Mouse (Mus musculus) forebrain, embryonic 12.5 days (tissue): ENCODE results near the gene Myd88. TPM values are rescaled to one million over a fixed set of nuclear protein-coding genes. Genes with fewer than 3 reads are reported as not detected.
A peak's percentile ranks its signal among the peaks of the same experiment; 100 is the strongest.
"Not testable (repeated sequence)": the region's sequence is repeated elsewhere in the genome, so short reads cannot be mapped to it uniquely, and the experiment has no call there.

Source experiments
- ATAC-seq: fragments of 200-750 bp; cut with Nextera tagmentation; 2 replicates; pipeline ENCODE4 v1.8.0; 2017; ENCODE audit warnings: moderate TSS enrichment; ENCODE audit not compliant: low FRiP score
- H3K27ac ChIP-seq: fragments of 300-500 bp; sonication (generic); 2 replicates; pipeline ENCODE4 v1.5.1; 2016; ENCODE audit warnings: mild to moderate bottlenecking
- H3K27me3 ChIP-seq: fragments of 300-500 bp; sonication (generic); 2 replicates; pipeline ENCODE4 v1.6.1; 2016; ENCODE audit warnings: mild to moderate bottlenecking
- H3K36me3 ChIP-seq: fragments of 300-500 bp; sonication (generic); replicated peaks from 2 replicates; pipeline ENCODE4 v1.6.1; 2016; ENCODE audit warnings: mild to moderate bottlenecking
- H3K4me1 ChIP-seq: fragments of 300-500 bp; sonication (generic); 2 replicates; pipeline ENCODE4 v1.6.1; 2016
- H3K4me2 ChIP-seq: fragments of 300-500 bp; sonication (generic); 2 replicates; pipeline ENCODE4 v1.6.1; 2016; ENCODE audit warnings: mild to moderate bottlenecking, moderate library complexity
- H3K4me3 ChIP-seq: fragments of 300-500 bp; sonication (generic); replicated peaks from 2 replicates; pipeline ENCODE4 v1.5.1; 2016; ENCODE audit warnings: mild to moderate bottlenecking
- H3K9ac ChIP-seq: fragments of 300-500 bp; sonication (generic); 2 replicates; pipeline ENCODE4 v1.6.1; 2016; ENCODE audit warnings: mild to moderate bottlenecking
- H3K9me3 ChIP-seq: fragments of 300-500 bp; sonication (generic); 2 replicates; pipeline ENCODE4 v1.6.1; 2016
- WGBS: fragments of 180-500 bp; shearing (Covaris S2); methylation state at CpG from one replicate; pipeline ENCODE4 v1.1.7; 2016; 5-methylcytosine and 5-hydroxymethylcytosine counted together
- polyA plus RNA-seq: library from polyadenylated mRNA; unstranded; fragments of >200 nt; fragmentation: Nextera tagmentation; extraction: Ambion mirVana; gene quantifications from 2 replicates; pipeline ENCODE4 v1.2.1, GENCODE M21; 2016

Gene Myd88
- polyA plus RNA-seq: 5.6 and 5.9 TPM in 2 replicates

- Histone ChIP-seq H3K9me3 (no peaks in the 10 kb centered on the region), H3K27me3 (peaks cover 20% of the 10 kb centered on the region; the same call in 1 of the 2 replicates), H3K4me1 (peaks cover 27% of the 10 kb centered on the region), H3K9ac (peak within 1 kb of the TSS; percentile 85), H3K36me3 (peaks cover 31% of the 10 kb centered on the region), H3K27ac (peak within 1 kb of the TSS; percentile 91), H3K4me2 (peak within 1 kb of the TSS; percentile 64), H3K4me3 (peak within 1 kb of the TSS; percentile 82)
- under 1% methylated on average over 67 of the region's 68 CpGs for WGBS
- ATAC-seq: peak; percentile 98
Measured at GRCm38 (mm10) chr9:119340909-119341816, at the start of gene Myd88. Gene Myd88 (minus strand): TSS chr9:119341411.

- H3K27ac ChIP-seq: no peak overlapping the region
Measured at GRCm38 (mm10) chr9:119390214-119390613, 49.0 kb upstream of the Myd88 start.

GRCm38 (mm10) chr9:119388956-119389355 is 47.7 kb upstream of the Myd88 start:
- no peak for ATAC-seq
- H3K4me2 ChIP-seq: no peak overlapping the region
- H3K36me3 ChIP-seq: peaks cover 24% of the 10 kb centered on the region
- H3K4me3 ChIP-seq: no peak overlapping the region
- no peak overlapping the region for H3K27ac ChIP-seq
- H3K4me1 ChIP-seq: no peaks in the 10 kb centered on the region
- H3K27me3 ChIP-seq: no peaks in the 10 kb centered on the region
- no peaks in the 10 kb centered on the region for H3K9me3 ChIP-seq
- WGBS: 52% methylated on average over 5 of the region's 5 CpGs
- no peak overlapping the region for H3K9ac ChIP-seq

More at GRCm38 (mm10) chr9:119390214-119390613, 49.0 kb upstream of the Myd88 start:
- Histone ChIP-seq H3K36me3 (peaks cover 14% of the 10 kb centered on the region), H3K9me3 (no peaks in the 10 kb centered on the region), H3K4me1 (no peaks in the 10 kb centered on the region), H3K4me3 (no peak overlapping the region), H3K9ac (no peak overlapping the region), H3K4me2 (no peak overlapping the region), H3K27me3 (no peaks in the 10 kb centered on the region)
- WGBS: 95% methylated on average over 2 of the region's 2 CpGs
- ATAC-seq: no peak

GRCm38 (mm10) chr9:119382603-119383002 is 41.4 kb upstream of the Myd88 start:
- Histone ChIP-seq H3K36me3 (peaks cover 32% of the 10 kb centered on the region), H3K9me3 (no peaks in the 10 kb centered on the region), H3K9ac (no peak overlapping the region), H3K27ac (no peak overlapping the region), H3K4me1 (no peaks in the 10 kb centered on the region), H3K4me3 (no peak overlapping the region), H3K27me3 (no peaks in the 10 kb centered on the region), H3K4me2 (no peak overlapping the region)
- ATAC-seq: no peak
- WGBS: 68% methylated on average over 6 of the region's 6 CpGs

- ATAC-seq: no peak
- no peak overlapping the region for H3K9ac ChIP-seq
- no peak overlapping the region for H3K27ac ChIP-seq
- H3K4me1 ChIP-seq: no peaks in the 10 kb centered on the region
- H3K27me3 ChIP-seq: no peaks in the 10 kb centered on the region
- WGBS: 91% methylated on average over 4 of the region's 4 CpGs
- no peak overlapping the region for H3K4me2 ChIP-seq
- no peaks in the 10 kb centered on the region for H3K9me3 ChIP-seq
- H3K36me3 ChIP-seq: peaks cover 21% of the 10 kb centered on the region
- no peak overlapping the region for H3K4me3 ChIP-seq
Measured at GRCm38 (mm10) chr9:119378231-119378630, 37.0 kb upstream of the Myd88 start.

- H3K27me3 ChIP-seq: no peaks in the 10 kb centered on the region
- H3K4me2 ChIP-seq: no peak overlapping the region
- H3K27ac ChIP-seq: no peak overlapping the region
- H3K9me3 ChIP-seq: no peaks in the 10 kb centered on the region
- ATAC-seq: no peak
- peaks cover 12% of the 10 kb centered on the region; the same call in 1 of the 2 replicates for H3K36me3 ChIP-seq
- H3K4me1 ChIP-seq: no peaks in the 10 kb centered on the region
- H3K9ac ChIP-seq: no peak overlapping the region
- H3K4me3 ChIP-seq: no peak overlapping the region
- 77% methylated on average over 6 of the region's 6 CpGs for WGBS
Measured at GRCm38 (mm10) chr9:119375556-119375955, 34.3 kb upstream of the Myd88 start.

GRCm38 (mm10) chr9:119375008-119375407 is 33.8 kb upstream of the Myd88 start:
- no peaks in the 10 kb centered on the region for H3K4me1 ChIP-seq
- no peak for ATAC-seq
- H3K9ac ChIP-seq: no peak overlapping the region
- WGBS: 79% methylated on average over 3 of the region's 3 CpGs
- H3K4me3 ChIP-seq: no peak overlapping the region
- H3K27ac ChIP-seq: no peak overlapping the region
- no peak overlapping the region for H3K4me2 ChIP-seq
- no peaks in the 10 kb centered on the region for H3K27me3 ChIP-seq
- H3K9me3 ChIP-seq: no peaks in the 10 kb centered on the region
- peaks cover 9% of the 10 kb centered on the region; the same call in 1 of the 2 replicates for H3K36me3 ChIP-seq

- no peak overlapping the region for H3K27ac ChIP-seq
- no peaks in the 10 kb centered on the region for H3K9me3 ChIP-seq
- WGBS: 85% methylated on average over 4 of the region's 4 CpGs
- H3K36me3 ChIP-seq: peaks cover 16% of the 10 kb centered on the region
- H3K27me3 ChIP-seq: no peaks in the 10 kb centered on the region
- H3K9ac ChIP-seq: no peak overlapping the region
- no peak overlapping the region for H3K4me2 ChIP-seq
- H3K4me3 ChIP-seq: no peak overlapping the region
- no peaks in the 10 kb centered on the region for H3K4me1 ChIP-seq
- ATAC-seq: no peak
Measured at GRCm38 (mm10) chr9:119371251-119371650, 30.0 kb upstream of the Myd88 start.

GRCm38 (mm10) chr9:119370770-119371169 is 29.6 kb upstream of the Myd88 start:
- not testable (repeated sequence) for H3K9me3 ChIP-seq, H3K27me3 ChIP-seq, H3K4me1 ChIP-seq, H3K27ac ChIP-seq, H3K9ac ChIP-seq, H3K4me2 ChIP-seq, H3K4me3 ChIP-seq, ATAC-seq
- WGBS: 91% methylated on average over 4 of the region's 4 CpGs
- H3K36me3 ChIP-seq: peaks cover 16% of the 10 kb centered on the region

- H3K4me3 ChIP-seq: no peak overlapping the region
- no peaks in the 10 kb centered on the region for H3K27me3 ChIP-seq
- no peak overlapping the region for H3K9ac ChIP-seq
- H3K4me1 ChIP-seq: no peaks in the 10 kb centered on the region
- WGBS: 91% methylated on average over 3 of the region's 3 CpGs
- H3K9me3 ChIP-seq: no peaks in the 10 kb centered on the region
- ATAC-seq: no peak
- peaks cover 16% of the 10 kb centered on the region for H3K36me3 ChIP-seq
- no peak overlapping the region for H3K27ac ChIP-seq
- no peak overlapping the region for H3K4me2 ChIP-seq
Measured at GRCm38 (mm10) chr9:119368367-119368766, 27.2 kb upstream of the Myd88 start.

- WGBS: 87% methylated on average over 7 of the region's 7 CpGs
- no peak for ATAC-seq
Measured at GRCm38 (mm10) chr9:119365284-119365683, 24.1 kb upstream of the Myd88 start, which contains the start of gene Slc22a14. Gene Slc22a14 (minus strand): TSS chr9:119365553.

GRCm38 (mm10) chr9:119363229-119363628 is 22.0 kb upstream of the Myd88 start:
- Histone ChIP-seq H3K9ac (no peak overlapping the region), H3K27ac (no peak overlapping the region), H3K4me2 (no peak overlapping the region), H3K9me3 (no peaks in the 10 kb centered on the region), H3K27me3 (no peaks in the 10 kb centered on the region), H3K4me1 (peaks cover 2% of the 10 kb centered on the region; the same call in 1 of the 2 replicates), H3K36me3 (peaks cover 8% of the 10 kb centered on the region), H3K4me3 (no peak overlapping the region)
- ATAC-seq: no peak
- 86% methylated on average over 12 of the region's 12 CpGs for WGBS

More at GRCm38 (mm10) chr9:119365284-119365683, 24.1 kb upstream of the Myd88 start, which contains the start of gene Slc22a14:
- Histone ChIP-seq H3K4me2 (no peak within 1 kb of the TSS), H3K36me3 (peaks cover 16% of the 10 kb centered on the region), H3K4me3 (no peak within 1 kb of the TSS), H3K4me1 (no peaks in the 10 kb centered on the region), H3K27me3 (no peaks in the 10 kb centered on the region), H3K9ac (no peak within 1 kb of the TSS), H3K27ac (no peak within 1 kb of the TSS), H3K9me3 (no peaks in the 10 kb centered on the region)
